Mouse (Mus musculus): ENCODE data around the gene D6Wsu163e.

DNA sequence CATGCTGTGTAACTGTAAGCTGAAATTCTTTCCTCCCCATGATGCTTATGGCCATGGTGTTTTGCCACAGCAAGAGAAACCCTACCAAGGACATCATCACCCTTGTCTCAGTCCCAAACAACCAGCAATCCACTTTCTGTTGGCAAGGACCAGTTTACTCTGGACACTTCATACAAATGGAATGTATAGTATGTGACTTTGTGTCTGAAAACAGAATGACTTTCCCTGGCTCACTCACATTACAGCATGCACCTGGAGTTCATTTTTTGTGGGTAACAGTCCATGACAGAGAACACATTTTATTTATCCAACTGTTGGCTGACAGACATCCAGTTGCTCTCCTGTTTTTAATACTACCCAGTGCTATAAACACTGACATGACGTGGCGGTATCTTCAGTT is 6.9 kb upstream of the D6Wsu163e start:
- TF ChIP-seq ZC3H11A (IDR thresholded peaks at IDR 0.05; ENCODE audit: borderline replicate concordance, low read depth, low read length), result no peak
- no peak for TF ChIP-seq HCFC1 (IDR thresholded peaks at IDR 0.05; ENCODE audit: borderline replicate concordance, insufficient read depth, low read length)
- no peak for TF ChIP-seq CHD2 (IDR thresholded peaks at IDR 0.05; ENCODE audit: low read depth, low read length)
